Mouse (Mus musculus) liver, embryonic 14.5 days (tissue): Measurements from ENCODE around the gene Il12rb2.

Experiments used
- CTCF ChIP-seq: IDR thresholded peaks from 2 replicates; pipeline ENCODE4 v1.5.1; 2016; ENCODE audit warnings: antibody characterized with exemption, low read depth, control low read depth
- EP300 ChIP-seq: IDR thresholded peaks from 2 replicates; pipeline ENCODE4 v1.6.1; 2016; ENCODE audit warnings: antibody characterized with exemption, low read depth

DNA sequence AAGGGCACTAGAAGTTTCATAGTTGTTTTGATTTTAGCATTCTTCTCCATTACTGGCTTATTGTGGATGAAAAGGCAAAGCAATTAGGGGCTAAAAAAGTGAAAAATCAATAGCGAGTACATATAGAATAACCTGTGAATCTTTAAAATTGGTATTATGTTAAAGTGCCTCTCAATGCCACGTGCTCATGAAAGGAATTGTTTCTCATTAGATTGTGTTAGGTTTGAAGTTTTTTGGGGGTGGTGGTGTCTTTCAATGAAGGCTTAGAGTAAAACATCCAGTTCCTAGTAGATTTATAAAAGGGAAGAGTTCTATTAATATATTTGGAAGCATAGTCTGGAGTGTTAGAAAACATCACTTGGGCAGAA is 107.8 kb downstream of the Il12rb2 start:
- TF ChIP-seq CTCF (no peak), EP300 (no peak)
